Mouse (Mus musculus) hindbrain, embryonic 14.5 days (tissue): Measurements from ENCODE around the gene Insl5. TPM values are rescaled to one million over a fixed set of nuclear protein-coding genes. Genes with fewer than 3 reads are reported as not detected.

Source experiments
- ATAC-seq: fragments of 200-750 bp; cut with Nextera tagmentation; 2 replicates; pipeline ENCODE4 v1.8.0; 2017; ENCODE audit warnings: moderate number of reproducible peaks, mild to moderate bottlenecking, moderate TSS enrichment, moderate library complexity; ENCODE audit not compliant: low FRiP score
- DNase-seq: peaks from one replicate; pipeline ENCODE4 v3.0.0-alpha.2; 2015; ENCODE audit warnings: low spot score
- H3K27ac ChIP-seq: fragments of 300-500 bp; sonication (generic); 2 replicates; pipeline ENCODE4 v1.5.1; 2014; ENCODE audit warnings: mild to moderate bottlenecking, moderate library complexity
- H3K27me3 ChIP-seq: fragments of 300-500 bp; sonication (generic); 2 replicates; pipeline ENCODE4 v1.6.1; 2014; ENCODE audit warnings: mild to moderate bottlenecking, low read length, mixed read lengths; ENCODE audit not compliant: control insufficient read depth, insufficient read depth
- H3K36me3 ChIP-seq: fragments of 300-500 bp; sonication (generic); replicated peaks from 2 replicates; pipeline ENCODE4 v1.6.1; 2014; ENCODE audit not compliant: control insufficient read depth, insufficient read depth
- H3K4me1 ChIP-seq: fragments of 300-500 bp; sonication (generic); replicated peaks from 2 replicates; pipeline ENCODE4 v1.6.1; 2014; ENCODE audit warnings: antibody characterized with exemption, low read length, mixed read lengths; ENCODE audit not compliant: control insufficient read depth, insufficient read depth
- H3K4me2 ChIP-seq: fragments of 300-500 bp; sonication (generic); replicated peaks from 2 replicates; pipeline ENCODE4 v1.6.1; 2014; ENCODE audit warnings: mild to moderate bottlenecking, moderate library complexity
- H3K4me3 ChIP-seq: fragments of 300-500 bp; sonication (generic); replicated peaks from 2 replicates; pipeline ENCODE4 v1.5.1; 2014; ENCODE audit warnings: mild to moderate bottlenecking, low read length
- H3K9ac ChIP-seq: fragments of 300-500 bp; sonication (generic); 2 replicates; pipeline ENCODE4 v1.6.1; 2014
- H3K9me3 ChIP-seq: fragments of 300-500 bp; sonication (generic); 2 replicates; pipeline ENCODE4 v1.6.1; 2016; ENCODE audit warnings: low read length; ENCODE audit not compliant: control insufficient read depth
- WGBS: fragments of 180-500 bp; shearing (Covaris S2); extraction: QIAGEN DNeasy Blood & Tissue Kit; methylation state at CpG from one replicate; pipeline ENCODE4 v1.1.7; 2014; 5-methylcytosine and 5-hydroxymethylcytosine counted together
- polyA plus RNA-seq: library from polyadenylated mRNA; unstranded; fragments of >200 nt; fragmentation: Nextera tagmentation; extraction: Ambion mirVana; gene quantifications from 2 replicates; pipeline ENCODE4 v1.2.1, GENCODE M21; 2014

The Insl5 gene
- polyA plus RNA-seq, 1 experiment from 2014 or later: 0.51 TPM

- Histone ChIP-seq H3K4me3 (no peak overlapping the region), H3K9me3 (no peaks in the 10 kb centered on the region), H3K4me1 (no peaks in the 10 kb centered on the region), H3K27ac (no peak overlapping the region), H3K36me3 (no peaks in the 10 kb centered on the region), H3K9ac (no peak overlapping the region), H3K4me2 (no peak overlapping the region), H3K27me3 (no peaks in the 10 kb centered on the region)
- DNase-seq: peak; percentile 88
- WGBS: 7% methylated on average over 2 of the region's 2 CpGs
- no peak for ATAC-seq
Measured at GRCm38 (mm10) chr4:102986917-102987316, 39.7 kb downstream of the Insl5 start.

GRCm38 (mm10) chr4:102986173-102986572 lies 40.5 kb downstream of the Insl5 start:
- Histone ChIP-seq H3K27me3 (no peaks in the 10 kb centered on the region), H3K4me1 (no peaks in the 10 kb centered on the region), H3K4me2 (no peak overlapping the region), H3K9ac (no peak overlapping the region), H3K4me3 (no peak overlapping the region), H3K9me3 (no peaks in the 10 kb centered on the region), H3K27ac (no peak overlapping the region), H3K36me3 (no peaks in the 10 kb centered on the region)
- ATAC-seq: no peak
- 74% methylated on average over 7 of the region's 7 CpGs for WGBS
- no peak for DNase-seq

GRCm38 (mm10) chr4:102981709-102982108 lies 44.9 kb downstream of the Insl5 start:
- ATAC-seq (no peak), DNase-seq (no peak)
- no peaks in the 10 kb centered on the region for H3K36me3 ChIP-seq
- peaks cover 13% of the 10 kb centered on the region for H3K4me1 ChIP-seq
- H3K4me3 ChIP-seq: no peak overlapping the region
- no peaks in the 10 kb centered on the region for H3K9me3 ChIP-seq
- peaks cover 4% of the 10 kb centered on the region; the same call in 1 of the 2 replicates for H3K27me3 ChIP-seq
- H3K27ac ChIP-seq: no peak overlapping the region
- H3K4me2 ChIP-seq: no peak overlapping the region
- no peak overlapping the region for H3K9ac ChIP-seq
- 93% methylated on average over 8 of the region's 8 CpGs for WGBS

GRCm38 (mm10) chr4:102979385-102979784 lies 47.3 kb downstream of the Insl5 start:
- Histone ChIP-seq H3K36me3 (no peaks in the 10 kb centered on the region), H3K4me1 (peaks cover 13% of the 10 kb centered on the region), H3K4me2 (peak overlapping the region; percentile 67), H3K9me3 (no peaks in the 10 kb centered on the region), H3K9ac (no peak overlapping the region), H3K4me3 (no peak overlapping the region), H3K27me3 (peaks cover 4% of the 10 kb centered on the region; the same call in 1 of the 2 replicates), H3K27ac (no peak overlapping the region)
- ATAC-seq (no peak), DNase-seq (no peak)
- WGBS: 61% methylated on average over 5 of the region's 5 CpGs

DNA sequence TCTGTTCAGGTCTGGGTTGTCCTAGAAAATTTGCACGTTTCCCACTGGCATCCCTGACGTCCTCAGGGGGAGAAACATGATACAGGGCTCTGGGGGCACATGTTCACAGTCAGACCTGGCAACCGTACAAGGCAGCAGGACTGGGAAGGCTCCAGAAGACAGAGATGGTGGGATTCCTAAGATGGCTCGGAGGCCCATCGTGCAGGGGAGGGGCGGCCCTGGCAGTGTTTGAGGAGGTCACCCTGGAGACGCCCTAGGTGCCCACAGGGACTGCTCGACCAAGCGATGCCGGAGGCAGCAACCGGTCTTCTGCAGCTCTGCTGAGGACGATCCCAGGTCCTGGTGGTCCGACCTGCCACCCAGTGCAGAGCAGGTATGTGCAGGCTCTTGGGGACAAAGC lies 48.2 kb downstream of the Insl5 start, which contains the start of gene Tctex1d1:
Gene Tctex1d1 (plus strand): TSS at position 167 of the 400 bp plus-strand sequence.
- H3K36me3 ChIP-seq: no peaks in the 10 kb centered on the region
- peaks cover 13% of the 10 kb centered on the region for H3K4me1 ChIP-seq
- no peak within 1 kb of the TSS for H3K27ac ChIP-seq
- 1% methylated on average over 13 of the region's 13 CpGs for WGBS
- ATAC-seq (peak; percentile 64), DNase-seq (peak; percentile 27)
- no peaks in the 10 kb centered on the region for H3K9me3 ChIP-seq
- peaks cover 4% of the 10 kb centered on the region; the same call in 1 of the 2 replicates for H3K27me3 ChIP-seq
- H3K4me2 ChIP-seq: peak within 1 kb of the TSS; percentile 67
- peak within 1 kb of the TSS; percentile 28 for H3K4me3 ChIP-seq
- peak within 1 kb of the TSS; percentile 40 for H3K9ac ChIP-seq

DNA sequence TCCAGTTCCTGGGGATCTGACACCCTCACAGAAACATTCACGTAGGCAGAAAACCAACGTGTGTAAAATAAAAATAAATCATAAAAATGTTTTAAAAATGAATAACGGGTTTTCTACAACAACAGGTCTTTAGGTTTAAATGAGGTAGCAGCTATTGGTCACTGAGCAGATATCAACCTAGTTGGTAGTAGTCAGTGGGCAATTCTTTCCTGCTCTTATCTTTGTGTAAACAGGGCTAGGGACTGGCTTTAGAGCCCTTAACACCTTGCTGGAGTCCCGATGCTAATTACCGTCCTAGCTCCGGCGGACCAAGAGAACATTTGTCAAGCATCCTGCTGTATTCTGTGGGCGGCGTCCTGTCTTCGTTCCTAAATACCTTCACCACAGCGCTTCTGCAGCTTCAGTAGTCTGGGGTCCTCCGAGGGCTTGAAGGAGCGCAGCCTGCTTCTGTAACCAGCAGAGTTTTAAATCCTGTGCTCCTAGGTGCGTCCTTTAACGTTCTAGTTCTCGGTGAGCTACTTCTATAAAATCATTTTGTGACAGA lies 48.8 kb downstream of the Insl5 start:
- Histone ChIP-seq H3K9ac (peak overlapping the region; percentile 40; the same call in 1 of the 2 replicates), H3K4me3 (peak overlapping the region; percentile 14), H3K9me3 (no peaks in the 10 kb centered on the region), H3K4me1 (peaks cover 13% of the 10 kb centered on the region), H3K27me3 (peaks cover 4% of the 10 kb centered on the region; the same call in 1 of the 2 replicates), H3K27ac (no peak overlapping the region), H3K36me3 (no peaks in the 10 kb centered on the region), H3K4me2 (peak overlapping the region; percentile 67)
- ATAC-seq: peak; percentile 24; the same call in 1 of the 2 replicates
- DNase-seq: no peak
- WGBS: 14% methylated on average over 16 of the region's 16 CpGs

- peaks cover 13% of the 10 kb centered on the region for H3K4me1 ChIP-seq
- no peak overlapping the region for H3K27ac ChIP-seq
- 20% methylated on average over 12 of the region's 12 CpGs for WGBS
- DNase-seq (no peak), ATAC-seq (no peak)
- H3K4me2 ChIP-seq: no peak overlapping the region
- H3K9me3 ChIP-seq: no peaks in the 10 kb centered on the region
- no peak overlapping the region for H3K9ac ChIP-seq
- no peak overlapping the region for H3K4me3 ChIP-seq
- H3K36me3 ChIP-seq: no peaks in the 10 kb centered on the region
- peaks cover 4% of the 10 kb centered on the region; the same call in 1 of the 2 replicates for H3K27me3 ChIP-seq
Measured at GRCm38 (mm10) chr4:102976290-102977275, 50.1 kb downstream of the Insl5 start.

- peaks cover 12% of the 10 kb centered on the region for H3K36me3 ChIP-seq
- no peak overlapping the region for H3K4me2 ChIP-seq
- no peaks in the 10 kb centered on the region for H3K27me3 ChIP-seq
- no peaks in the 10 kb centered on the region for H3K9me3 ChIP-seq
- H3K4me1 ChIP-seq: peaks cover 12% of the 10 kb centered on the region
- ATAC-seq (no peak), DNase-seq (no peak)
- no peak overlapping the region for H3K9ac ChIP-seq
- no peak overlapping the region for H3K4me3 ChIP-seq
- WGBS: 66% methylated on average over 5 of the region's 5 CpGs
- H3K27ac ChIP-seq: no peak overlapping the region
Measured at GRCm38 (mm10) chr4:102974172-102974571, 52.5 kb downstream of the Insl5 start.

DNA sequence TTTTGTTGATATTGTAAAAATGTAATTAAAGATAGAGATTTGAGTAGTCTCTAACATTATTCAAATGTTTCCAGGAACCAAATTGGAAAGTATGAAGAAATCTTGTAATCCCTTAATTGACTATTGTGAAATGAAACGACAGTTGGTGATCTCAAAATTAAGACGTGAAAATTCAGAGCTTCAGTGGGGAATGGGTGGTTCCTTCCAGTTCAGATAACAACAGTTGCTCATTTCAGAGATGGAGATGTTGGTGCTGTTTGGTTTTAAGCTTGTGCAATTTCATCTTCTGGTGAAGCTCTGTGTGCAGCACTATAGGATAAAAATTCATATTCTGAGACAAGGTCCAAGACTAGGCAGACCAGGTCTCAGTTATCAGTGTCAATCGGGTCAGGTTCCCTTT lies 54.6 kb downstream of the Insl5 start:
- Histone ChIP-seq H3K4me1 (no peaks in the 10 kb centered on the region), H3K36me3 (peaks cover 26% of the 10 kb centered on the region), H3K4me3 (no peak overlapping the region), H3K27ac (no peak overlapping the region), H3K9ac (no peak overlapping the region), H3K4me2 (no peak overlapping the region), H3K9me3 (no peaks in the 10 kb centered on the region), H3K27me3 (no peaks in the 10 kb centered on the region)
- 78% methylated on average over 3 of the region's 3 CpGs for WGBS
- ATAC-seq (no peak), DNase-seq (no peak)
